Mouse (Mus musculus) limb, embryonic 14.5 days (tissue): ENCODE data around the gene Cap2. TPM values are rescaled to one million over a fixed set of nuclear protein-coding genes. Genes with fewer than 3 reads are reported as not detected.

ENCODE experiments used
- ATAC-seq: fragments of 200-750 bp; cut with Nextera tagmentation; 2 replicates; pipeline ENCODE4 v1.8.0; 2017; ENCODE audit warnings: low read depth, moderate number of reproducible peaks, moderate TSS enrichment; ENCODE audit not compliant: low FRiP score
- DNase-seq: peaks from one replicate; pipeline ENCODE4 v3.0.0-alpha.2; 2015; ENCODE audit warnings: low spot score
- H3K27ac ChIP-seq: fragments of 300-500 bp; sonication (generic); replicated peaks from 2 replicates; pipeline ENCODE4 v1.5.1; 2014; ENCODE audit warnings: low read depth, mild to moderate bottlenecking, low read length, moderate library complexity, mixed read lengths
- H3K27me3 ChIP-seq: fragments of 300-500 bp; sonication (generic); 2 replicates; pipeline ENCODE4 v1.6.1; 2014; ENCODE audit warnings: low read length, mixed read lengths; ENCODE audit not compliant: control insufficient read depth, insufficient read depth
- H3K36me3 ChIP-seq: fragments of 300-500 bp; sonication (generic); 2 replicates; pipeline ENCODE4 v1.6.1; 2014; ENCODE audit warnings: mild to moderate bottlenecking, low read length, moderate library complexity, mixed read lengths; ENCODE audit not compliant: control insufficient read depth, insufficient read depth
- H3K4me1 ChIP-seq: fragments of 300-500 bp; sonication (generic); 2 replicates; pipeline ENCODE4 v1.6.1; 2014; ENCODE audit warnings: antibody characterized with exemption, low read length, mixed read lengths; ENCODE audit not compliant: control insufficient read depth, insufficient read depth
- H3K4me2 ChIP-seq: fragments of 300-500 bp; sonication (generic); replicated peaks from 2 replicates; pipeline ENCODE4 v1.6.1; 2014; ENCODE audit warnings: low read depth, mild to moderate bottlenecking, low read length, moderate library complexity; ENCODE audit not compliant: severe bottlenecking
- H3K4me3 ChIP-seq: fragments of 300-500 bp; sonication (generic); replicated peaks from 2 replicates; pipeline ENCODE4 v1.5.1; 2014; ENCODE audit warnings: low read length
- H3K9ac ChIP-seq: fragments of 300-500 bp; sonication (generic); 2 replicates; pipeline ENCODE4 v1.6.1; 2014; ENCODE audit warnings: mild to moderate bottlenecking, low read depth, low read length, moderate library complexity; ENCODE audit not compliant: severe bottlenecking
- H3K9me3 ChIP-seq: fragments of 300-500 bp; sonication (generic); 2 replicates; pipeline ENCODE4 v1.6.1; 2016; ENCODE audit warnings: low read length; ENCODE audit not compliant: control insufficient read depth
- POLR2A ChIP-seq: fragments of 200-500 bp; IDR thresholded peaks from 2 replicates; pipeline ENCODE4 v1.8.0; 2012; ENCODE audit warnings: inconsistent platforms, mild to moderate bottlenecking, moderate library complexity, borderline replicate concordance; ENCODE audit not compliant: insufficient read depth, insufficient read length; ENCODE audit errors: extremely low read depth
- WGBS: fragments of 180-500 bp; shearing (Covaris S2); extraction: QIAGEN DNeasy Blood & Tissue Kit; methylation state at CpG from one replicate; pipeline ENCODE4 v1.1.7; 2014; 5-methylcytosine and 5-hydroxymethylcytosine counted together
- polyA plus RNA-seq, 2 experiments: library from polyadenylated mRNA; depleted of rRNA in 1 of 2; stranded (reverse) in 1 of 2; unstranded in 1 of 2; fragments of >200 nt; fragmentation: Nextera tagmentation in 1 of 2; extraction: Ambion mirVana in 1 of 2; gene quantifications; 2 replicates each; pipeline versions ENCODE4 v1.2.1 to v1.2.3; 2012 to 2014

The Cap2 gene
- polyA plus RNA-seq, 2 experiments = 22.1 to 27.6 TPM

DNA sequence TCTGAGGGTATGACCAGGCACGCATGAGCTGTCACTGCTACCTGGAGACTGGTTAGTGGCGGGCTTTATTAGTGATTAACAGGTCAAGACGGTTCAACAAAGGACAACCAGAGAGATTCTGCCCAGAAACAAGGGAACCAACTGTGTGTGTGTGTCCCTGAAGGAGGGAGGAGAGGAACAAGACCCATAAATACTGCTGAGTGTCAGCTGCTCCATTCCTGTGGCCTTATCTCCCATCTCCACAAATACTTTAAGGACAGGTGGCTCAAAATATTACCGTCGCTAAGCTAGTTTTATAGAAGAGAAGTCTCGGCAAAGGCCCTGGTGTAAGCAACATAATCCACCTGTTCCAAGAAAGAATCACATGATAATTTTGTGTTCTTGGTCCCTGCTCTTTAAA lies 127.7 kb downstream of the Cap2 start:
- no peak overlapping the region for H3K9ac ChIP-seq
- H3K9me3 ChIP-seq = no peaks in the 10 kb centered on the region
- H3K27me3 ChIP-seq = no peaks in the 10 kb centered on the region
- H3K36me3 ChIP-seq = no peaks in the 10 kb centered on the region
- H3K4me2 ChIP-seq = no peak overlapping the region
- peaks cover 14% of the 10 kb centered on the region for H3K4me1 ChIP-seq
- DNase-seq (no peak), ATAC-seq (peak; percentile 42; the same call in 1 of the 2 replicates)
- no peak for TF ChIP-seq POLR2A
- 71% methylated on average over 6 of the region's 6 CpGs for WGBS
- no peak overlapping the region for H3K27ac ChIP-seq
- no peak overlapping the region for H3K4me3 ChIP-seq

DNA sequence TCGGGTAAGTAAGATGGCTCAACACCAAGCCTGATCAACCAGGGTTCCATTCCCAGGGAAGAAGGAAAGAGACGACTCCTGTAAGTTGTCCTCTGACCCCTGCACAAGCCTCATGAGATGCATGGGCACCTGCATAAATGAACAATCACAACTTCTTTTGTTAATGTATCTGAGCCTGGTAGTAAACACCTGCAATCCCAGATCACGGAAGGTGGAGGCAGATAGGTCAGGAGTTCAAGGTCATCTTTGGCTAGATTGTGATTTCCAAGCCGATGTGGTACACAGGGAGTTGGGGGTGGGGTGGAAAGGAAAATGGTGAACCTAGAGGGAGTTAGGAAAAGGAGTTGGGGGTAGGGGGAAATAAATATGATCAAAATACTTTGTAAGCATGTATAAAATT lies 131.1 kb downstream of the Cap2 start:
- H3K27me3 ChIP-seq = no peaks in the 10 kb centered on the region
- H3K27ac ChIP-seq = no peak overlapping the region
- ATAC-seq = no peak
- H3K9ac ChIP-seq = no peak overlapping the region
- peaks cover 14% of the 10 kb centered on the region for H3K4me1 ChIP-seq
- WGBS = 64% methylated on average over 4 of the region's 4 CpGs
- no peak for DNase-seq
- no peak for TF ChIP-seq POLR2A
- no peaks in the 10 kb centered on the region for H3K9me3 ChIP-seq
- no peaks in the 10 kb centered on the region for H3K36me3 ChIP-seq
- H3K4me2 ChIP-seq = no peak overlapping the region
- no peak overlapping the region for H3K4me3 ChIP-seq

DNA sequence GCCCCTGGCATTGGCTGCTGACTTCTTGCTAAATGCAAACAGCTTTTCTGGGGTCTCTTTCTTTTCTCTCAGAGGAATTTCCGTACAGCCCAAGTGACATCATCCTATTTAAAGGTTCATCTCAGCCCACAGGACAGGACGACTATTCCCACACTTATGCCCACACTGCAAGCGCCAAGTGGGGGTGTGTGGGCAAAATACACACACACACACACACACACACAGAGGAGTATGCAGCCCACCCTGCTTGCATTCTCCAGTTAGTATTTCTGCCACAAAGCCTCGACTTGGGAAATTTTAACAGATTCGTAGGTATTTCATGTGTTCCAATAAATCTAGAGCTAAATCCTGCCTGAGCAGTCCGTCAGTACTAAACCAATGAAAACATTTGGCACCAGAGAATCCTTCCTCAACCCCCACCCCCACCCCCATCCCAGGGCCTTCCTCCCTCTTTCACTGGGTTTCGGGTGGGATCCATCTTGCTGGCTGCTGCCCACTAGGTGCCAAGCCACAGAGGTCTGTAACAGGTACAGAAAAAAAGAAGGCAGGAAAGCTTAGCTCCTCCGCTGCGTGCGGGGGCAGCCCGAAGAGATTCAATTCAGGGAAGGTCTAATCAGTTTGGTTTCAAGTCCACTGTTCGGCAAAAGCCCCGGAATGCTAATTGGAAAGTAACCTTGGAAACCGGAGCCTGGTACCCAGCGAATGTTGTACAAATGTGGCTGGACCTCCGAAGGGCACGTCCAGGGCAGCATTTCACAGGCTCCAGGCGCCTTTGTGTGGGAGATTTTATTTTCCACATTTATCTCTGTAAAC lies 131.9 kb downstream of the Cap2 start:
- TF ChIP-seq POLR2A = no peak
- ATAC-seq (0 out of 2 replicates have a peak, but pooled peaks have one; percentile 34), DNase-seq (no peak)
- Histone ChIP-seq H3K27ac (no peak overlapping the region), H3K4me1 (peaks cover 11% of the 10 kb centered on the region), H3K27me3 (no peaks in the 10 kb centered on the region), H3K9ac (no peak overlapping the region), H3K9me3 (no peaks in the 10 kb centered on the region), H3K4me3 (0 out of 2 replicates have a peak overlapping the region, but pooled peaks have one; percentile 7), H3K4me2 (peak overlapping the region; percentile 40), H3K36me3 (no peaks in the 10 kb centered on the region)
- 29% methylated on average over 18 of the region's 18 CpGs for WGBS

DNA sequence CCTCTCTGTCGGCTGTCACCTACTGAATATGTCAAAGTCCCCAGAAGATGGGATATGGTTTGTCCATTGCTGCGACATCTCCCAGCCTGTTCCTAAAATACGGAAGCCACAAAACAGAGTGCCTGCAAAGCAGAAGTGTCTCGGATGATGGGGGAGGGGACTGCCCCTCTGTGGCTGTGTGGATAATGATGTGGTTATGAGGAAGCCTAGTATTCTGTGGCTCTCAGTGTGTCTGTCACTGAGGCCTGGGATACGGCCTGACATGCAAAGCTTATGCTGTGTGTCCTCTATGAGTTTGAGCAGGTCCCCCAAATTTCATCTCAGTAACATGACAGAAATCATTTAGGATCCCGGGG lies 132.5 kb downstream of the Cap2 start:
- Histone ChIP-seq H3K27me3 (no peaks in the 10 kb centered on the region), H3K4me3 (no peak overlapping the region), H3K4me1 (peaks cover 11% of the 10 kb centered on the region), H3K9me3 (no peaks in the 10 kb centered on the region), H3K27ac (no peak overlapping the region), H3K4me2 (peak overlapping the region; percentile 40), H3K36me3 (no peaks in the 10 kb centered on the region), H3K9ac (no peak overlapping the region)
- ATAC-seq (no peak), DNase-seq (no peak)
- TF ChIP-seq POLR2A = no peak
- WGBS = 50% methylated on average over 6 of the region's 6 CpGs

DNA sequence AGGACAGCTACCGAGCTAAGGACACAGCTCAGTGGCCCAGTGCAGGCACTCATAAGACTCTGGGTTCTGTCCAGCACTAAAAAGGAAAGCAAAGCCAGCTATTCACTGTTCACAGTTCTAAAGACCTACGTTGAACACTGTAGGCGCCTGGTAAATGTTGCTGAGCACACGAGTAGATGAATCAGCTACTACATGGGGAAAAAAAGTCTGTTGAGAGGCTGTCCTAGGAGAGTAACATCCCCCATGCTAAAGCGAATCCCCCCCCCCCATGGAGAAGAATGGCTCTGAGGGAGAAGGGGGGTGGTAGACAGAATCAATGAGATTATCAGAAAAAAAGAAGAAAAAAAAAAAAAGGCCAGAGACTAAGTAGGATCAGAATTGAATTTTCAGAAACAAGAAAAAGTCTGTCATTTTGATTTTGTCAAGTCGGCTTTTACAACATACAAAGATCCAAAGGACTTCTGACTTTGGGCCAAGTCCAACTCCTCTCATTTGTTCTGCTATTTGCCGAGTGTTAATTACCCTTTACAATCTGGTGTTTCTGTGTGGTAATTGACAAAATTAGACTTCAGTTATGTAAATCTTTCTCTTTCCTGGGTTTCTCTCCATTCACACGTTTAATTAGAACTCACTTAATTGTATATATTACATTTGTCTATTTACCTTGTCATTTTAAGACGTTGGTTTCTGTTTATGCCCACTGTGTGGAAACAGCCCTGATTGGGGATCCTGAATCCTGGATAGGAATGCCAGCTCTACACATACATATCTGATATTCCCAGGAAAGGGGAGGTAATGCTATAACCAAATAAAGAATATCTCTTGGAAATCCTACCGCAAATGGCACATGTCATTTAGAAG lies 139.2 kb downstream of the Cap2 start:
- DNase-seq (no peak), ATAC-seq (no peak)
- Histone ChIP-seq H3K4me2 (no peak overlapping the region), H3K27me3 (no peaks in the 10 kb centered on the region), H3K9ac (no peak overlapping the region), H3K4me1 (no peaks in the 10 kb centered on the region), H3K4me3 (no peak overlapping the region), H3K9me3 (peaks cover 7% of the 10 kb centered on the region; the same call in 1 of the 2 replicates), H3K36me3 (no peaks in the 10 kb centered on the region), H3K27ac (no peak overlapping the region)
- no peak for TF ChIP-seq POLR2A
- WGBS = 88% methylated on average over 10 of the region's 10 CpGs
